Mouse (Mus musculus): ENCODE results near the gene Dnmt3c. TPM values are rescaled to one million over a fixed set of nuclear protein-coding genes. Genes with fewer than 3 reads are reported as not detected.
"Not testable (repeated sequence)": the region's sequence is repeated elsewhere in the genome, so short reads cannot be mapped to it uniquely, and the experiment has no call there.

Dnmt3c gene
- polyA plus RNA-seq, 1 experiment from 2014 or later, result not detected

DNA sequence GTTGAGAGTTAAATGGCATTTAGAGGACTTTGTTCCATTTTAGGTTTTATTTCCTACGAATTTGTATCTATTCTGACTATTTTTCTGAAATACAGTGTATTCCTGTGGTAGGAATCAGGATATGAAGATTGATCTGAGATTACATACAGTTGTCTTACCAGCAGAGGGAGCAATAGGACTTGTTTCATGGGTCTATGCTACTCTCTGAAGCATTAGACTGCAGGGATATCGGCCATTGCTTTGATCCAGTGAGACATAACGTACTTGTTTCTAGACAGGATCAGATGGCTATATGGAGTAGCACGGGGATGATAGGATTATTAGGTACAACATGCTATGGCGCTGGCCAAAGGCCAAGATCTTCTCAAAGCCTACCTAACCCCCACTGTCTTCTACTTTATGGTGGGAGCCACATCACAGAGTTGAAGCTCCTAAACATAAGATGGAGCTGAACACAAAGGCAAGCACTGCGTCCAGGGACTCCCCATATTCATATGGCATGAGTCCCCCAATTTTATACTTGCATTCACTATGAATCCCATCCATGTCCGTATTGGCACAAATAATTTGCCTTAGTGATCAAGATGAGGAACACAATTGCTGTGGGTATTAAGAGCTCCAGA, 27.6 kb upstream of the Dnmt3c start:
- H3K4me2 ChIP-seq (ENCODE audit: low read depth, low read length), result no peak overlapping the region
- no peaks in the 10 kb centered on the region for H3K36me3 ChIP-seq (ENCODE audit: control insufficient read depth, insufficient read depth, low read length)
- H3K27me3 ChIP-seq (replicated peaks; ENCODE audit: control insufficient read depth, insufficient read depth, low read length), result no peaks in the 10 kb centered on the region
- H3K4me1 ChIP-seq (ENCODE audit: control insufficient read depth, insufficient read depth, low read length), result no peaks in the 10 kb centered on the region
- DNase-seq (ENCODE audit: low spot score) (peak; percentile 86), ATAC-seq (ENCODE audit: low read depth) (peak; percentile 65)
- no peak overlapping the region for H3K27ac ChIP-seq (replicated peaks; ENCODE audit: low read depth, low read length)
- no peaks in the 10 kb centered on the region for H3K9me3 ChIP-seq (ENCODE audit: control insufficient read depth, low read length)
- 67% methylated on average over 7 of the region's 7 CpGs for WGBS
- H3K9ac ChIP-seq (ENCODE audit: low read depth, low read length), result no peak overlapping the region
- no peak overlapping the region for H3K4me3 ChIP-seq (ENCODE audit: low read depth, low read length)

DNA sequence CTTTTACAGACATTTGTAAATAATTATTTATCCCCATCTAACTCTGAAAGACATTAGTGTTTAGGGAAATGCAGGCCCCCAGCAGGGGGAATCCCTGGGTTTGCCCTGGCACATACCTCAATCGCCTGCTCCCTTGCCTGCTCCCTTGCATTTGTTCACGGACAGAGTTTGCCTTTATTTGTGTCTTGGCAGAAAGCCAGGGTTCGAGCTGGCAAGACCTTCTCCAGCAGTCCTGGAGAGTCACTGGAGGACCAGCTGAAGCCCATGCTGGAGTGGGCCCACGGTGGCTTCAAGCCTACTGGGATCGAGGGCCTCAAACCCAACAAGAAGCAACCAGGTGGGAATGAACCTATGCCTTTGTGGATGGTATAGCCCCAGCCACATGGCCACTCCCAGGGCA, 26.3 kb upstream of the Dnmt3c start:
- peak; percentile 22 for DNase-seq (ENCODE audit: low spot score)
- WGBS, result 63% methylated on average over 5 of the region's 5 CpGs
- H3K9ac ChIP-seq (ENCODE audit: low read depth, low read length), result no peak overlapping the region

DNA sequence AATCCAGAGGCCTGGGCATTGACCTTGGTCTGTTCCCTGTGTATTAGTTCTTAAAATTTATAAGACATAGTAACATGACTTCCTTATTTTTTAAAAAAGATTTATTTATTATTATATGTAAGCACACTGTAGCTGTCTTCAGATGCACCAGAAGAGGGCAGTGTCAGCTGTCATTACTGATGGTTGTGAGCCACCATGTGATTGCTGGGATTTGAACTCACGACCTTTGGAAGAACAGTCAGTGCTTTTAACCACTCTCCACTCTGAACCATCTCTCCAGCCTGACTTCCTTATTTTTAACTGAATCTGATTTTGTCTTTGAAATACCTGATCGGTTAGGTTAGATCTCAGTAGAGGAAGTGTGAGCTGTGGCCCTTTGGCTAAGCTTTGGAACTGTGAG, 23.8 kb upstream of the Dnmt3c start:
- no peak overlapping the region for H3K4me3 ChIP-seq (ENCODE audit: low read depth, low read length)
- WGBS, result 86% methylated on average over 2 of the region's 2 CpGs
- no peaks in the 10 kb centered on the region for H3K9me3 ChIP-seq (ENCODE audit: control insufficient read depth, low read length)
- no peaks in the 10 kb centered on the region for H3K27me3 ChIP-seq (replicated peaks; ENCODE audit: control insufficient read depth, insufficient read depth, low read length)
- H3K36me3 ChIP-seq (ENCODE audit: control insufficient read depth, insufficient read depth, low read length), result peaks cover 3% of the 10 kb centered on the region; the same call in 1 of the 2 replicates
- H3K27ac ChIP-seq (replicated peaks; ENCODE audit: low read depth, low read length), result no peak overlapping the region
- ATAC-seq (ENCODE audit: low read depth), result no peak
- no peak for DNase-seq (ENCODE audit: low spot score)
- H3K4me1 ChIP-seq (ENCODE audit: control insufficient read depth, insufficient read depth, low read length), result no peaks in the 10 kb centered on the region
- H3K4me2 ChIP-seq (ENCODE audit: low read depth, low read length), result no peak overlapping the region
- H3K9ac ChIP-seq (ENCODE audit: low read depth, low read length), result no peak overlapping the region

More for the DNA sequence above, 26.3 kb upstream of the Dnmt3c start:
- Histone ChIP-seq H3K4me3 (ENCODE audit: low read depth, low read length) (no peak overlapping the region), H3K4me1 (ENCODE audit: control insufficient read depth, insufficient read depth, low read length) (no peaks in the 10 kb centered on the region), H3K27me3 (replicated peaks; ENCODE audit: control insufficient read depth, insufficient read depth, low read length) (no peaks in the 10 kb centered on the region), H3K27ac (replicated peaks; ENCODE audit: low read depth, low read length) (no peak overlapping the region), H3K4me2 (ENCODE audit: low read depth, low read length) (no peak overlapping the region), H3K9me3 (ENCODE audit: control insufficient read depth, low read length) (no peaks in the 10 kb centered on the region), H3K36me3 (ENCODE audit: control insufficient read depth, insufficient read depth, low read length) (no peaks in the 10 kb centered on the region)
- ATAC-seq (ENCODE audit: low read depth), result no peak

DNA sequence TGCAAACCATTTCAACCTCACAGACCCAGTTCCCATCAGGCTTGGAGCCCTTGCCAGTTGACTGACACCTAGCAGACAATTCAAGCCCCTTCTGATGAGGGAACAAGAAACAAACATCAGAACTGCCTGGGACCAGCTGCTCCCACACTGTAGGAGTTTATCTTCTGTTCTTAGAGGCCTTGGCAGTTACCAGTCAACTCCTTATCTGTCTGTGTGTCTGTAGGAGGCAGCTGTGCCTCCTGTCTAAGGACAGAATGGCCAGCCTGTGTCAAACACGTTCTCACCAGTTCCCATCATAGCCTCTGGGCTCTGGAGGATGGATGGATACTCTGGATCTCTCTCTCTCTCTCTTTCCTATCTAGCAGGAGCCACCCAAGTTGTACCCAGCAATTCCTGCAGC, 21.1 kb upstream of the Dnmt3c start:
- not testable (repeated sequence) for H3K4me1 ChIP-seq (ENCODE audit: control insufficient read depth, insufficient read depth, low read length); H3K27me3 ChIP-seq (replicated peaks; ENCODE audit: control insufficient read depth, insufficient read depth, low read length); H3K27ac ChIP-seq (replicated peaks; ENCODE audit: low read depth, low read length); H3K9me3 ChIP-seq (ENCODE audit: control insufficient read depth, low read length); H3K4me2 ChIP-seq (ENCODE audit: low read depth, low read length); H3K9ac ChIP-seq (ENCODE audit: low read depth, low read length); H3K4me3 ChIP-seq (ENCODE audit: low read depth, low read length); H3K36me3 ChIP-seq (ENCODE audit: control insufficient read depth, insufficient read depth, low read length); DNase-seq (ENCODE audit: low spot score); ATAC-seq (ENCODE audit: low read depth)
- WGBS, result 62% methylated on average over 1 of the region's 1 CpGs

DNA sequence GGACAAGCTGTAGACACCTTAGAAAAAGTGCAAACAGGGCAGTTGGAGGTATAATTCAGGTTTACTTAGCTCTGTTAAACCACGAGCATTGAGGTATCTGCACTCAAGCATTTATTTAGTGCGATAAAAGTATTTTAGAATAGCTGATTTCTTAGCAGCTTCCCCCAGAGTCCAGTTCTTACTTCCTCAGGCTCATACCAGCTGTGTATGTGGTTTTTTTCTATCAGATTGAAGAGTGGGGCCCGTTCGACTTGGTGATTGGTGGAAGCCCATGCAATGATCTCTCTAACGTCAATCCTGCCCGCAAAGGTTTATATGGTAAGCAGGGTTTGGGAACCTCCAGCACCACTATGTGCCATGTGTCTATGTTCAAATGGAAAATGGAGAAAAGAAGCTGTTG, 19.5 kb upstream of the Dnmt3c start:
- no peak for DNase-seq (ENCODE audit: low spot score)
- H3K36me3 ChIP-seq (ENCODE audit: control insufficient read depth, insufficient read depth, low read length), result peaks cover 8% of the 10 kb centered on the region
- H3K27me3 ChIP-seq (replicated peaks; ENCODE audit: control insufficient read depth, insufficient read depth, low read length), result no peaks in the 10 kb centered on the region
- no peaks in the 10 kb centered on the region for H3K9me3 ChIP-seq (ENCODE audit: control insufficient read depth, low read length)
- no peak overlapping the region for H3K4me3 ChIP-seq (ENCODE audit: low read depth, low read length)
- H3K4me2 ChIP-seq (ENCODE audit: low read depth, low read length), result no peak overlapping the region
- 92% methylated on average over 6 of the region's 6 CpGs for WGBS
- no peak for ATAC-seq (ENCODE audit: low read depth)
- H3K4me1 ChIP-seq (ENCODE audit: control insufficient read depth, insufficient read depth, low read length), result no peaks in the 10 kb centered on the region
- no peak overlapping the region for H3K27ac ChIP-seq (replicated peaks; ENCODE audit: low read depth, low read length)
- no peak overlapping the region for H3K9ac ChIP-seq (ENCODE audit: low read depth, low read length)

DNA sequence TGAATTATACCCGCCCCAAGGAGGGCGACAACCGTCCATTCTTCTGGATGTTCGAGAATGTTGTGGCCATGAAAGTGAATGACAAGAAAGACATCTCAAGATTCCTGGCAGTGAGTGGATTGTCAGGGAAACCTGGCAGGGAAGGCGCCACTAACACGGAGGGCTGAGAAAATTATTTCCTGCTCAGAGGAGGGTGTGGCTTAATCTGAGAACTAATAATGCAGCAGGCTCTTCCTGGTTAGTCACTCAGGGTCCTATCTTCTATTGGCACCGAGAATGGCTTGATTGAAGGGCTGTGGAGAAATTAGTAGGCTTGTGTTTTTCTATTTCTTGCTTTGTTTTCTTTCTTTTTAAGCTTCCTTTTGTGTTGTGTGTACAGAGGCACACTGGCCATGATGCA, 18.9 kb upstream of the Dnmt3c start:
- H3K27me3 ChIP-seq (replicated peaks; ENCODE audit: control insufficient read depth, insufficient read depth, low read length), result no peaks in the 10 kb centered on the region
- DNase-seq (ENCODE audit: low spot score) (no peak), ATAC-seq (ENCODE audit: low read depth) (no peak)
- no peak overlapping the region for H3K4me3 ChIP-seq (ENCODE audit: low read depth, low read length)
- H3K4me2 ChIP-seq (ENCODE audit: low read depth, low read length), result no peak overlapping the region
- 86% methylated on average over 7 of the region's 7 CpGs for WGBS
- no peaks in the 10 kb centered on the region for H3K4me1 ChIP-seq (ENCODE audit: control insufficient read depth, insufficient read depth, low read length)
- no peaks in the 10 kb centered on the region for H3K9me3 ChIP-seq (ENCODE audit: control insufficient read depth, low read length)
- peaks cover 10% of the 10 kb centered on the region for H3K36me3 ChIP-seq (ENCODE audit: control insufficient read depth, insufficient read depth, low read length)
- H3K27ac ChIP-seq (replicated peaks; ENCODE audit: low read depth, low read length), result no peak overlapping the region
- H3K9ac ChIP-seq (ENCODE audit: low read depth, low read length), result no peak overlapping the region

DNA sequence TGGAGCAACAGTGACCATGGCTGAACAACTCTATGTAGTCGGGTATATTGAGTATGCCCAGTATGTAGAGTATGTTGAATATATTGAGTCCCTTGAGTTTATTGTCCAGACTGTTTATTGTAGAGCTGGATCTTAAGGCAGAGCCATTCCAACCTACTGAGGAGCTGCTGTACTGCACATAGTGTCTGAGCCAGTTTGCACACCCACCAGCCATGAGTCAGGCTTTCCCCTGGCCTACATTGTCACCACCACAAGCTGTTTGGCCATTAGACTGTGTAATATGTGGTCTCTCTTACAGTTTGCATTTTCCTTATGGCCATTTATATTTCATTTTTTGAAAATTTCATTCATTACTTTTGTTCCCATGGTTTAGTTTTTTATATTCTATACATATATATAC, 16.5 kb upstream of the Dnmt3c start:
- Histone ChIP-seq H3K4me3 (ENCODE audit: low read depth, low read length) (no peak overlapping the region), H3K4me1 (ENCODE audit: control insufficient read depth, insufficient read depth, low read length) (no peaks in the 10 kb centered on the region), H3K9me3 (ENCODE audit: control insufficient read depth, low read length) (no peaks in the 10 kb centered on the region), H3K27ac (replicated peaks; ENCODE audit: low read depth, low read length) (no peak overlapping the region), H3K4me2 (ENCODE audit: low read depth, low read length) (no peak overlapping the region), H3K9ac (ENCODE audit: low read depth, low read length) (no peak overlapping the region), H3K36me3 (ENCODE audit: control insufficient read depth, insufficient read depth, low read length) (peaks cover 11% of the 10 kb centered on the region), H3K27me3 (replicated peaks; ENCODE audit: control insufficient read depth, insufficient read depth, low read length) (no peaks in the 10 kb centered on the region)
- DNase-seq (ENCODE audit: low spot score), result no peak
- 91% methylated on average over 1 of the region's 1 CpGs for WGBS
- no peak for ATAC-seq (ENCODE audit: low read depth)

DNA sequence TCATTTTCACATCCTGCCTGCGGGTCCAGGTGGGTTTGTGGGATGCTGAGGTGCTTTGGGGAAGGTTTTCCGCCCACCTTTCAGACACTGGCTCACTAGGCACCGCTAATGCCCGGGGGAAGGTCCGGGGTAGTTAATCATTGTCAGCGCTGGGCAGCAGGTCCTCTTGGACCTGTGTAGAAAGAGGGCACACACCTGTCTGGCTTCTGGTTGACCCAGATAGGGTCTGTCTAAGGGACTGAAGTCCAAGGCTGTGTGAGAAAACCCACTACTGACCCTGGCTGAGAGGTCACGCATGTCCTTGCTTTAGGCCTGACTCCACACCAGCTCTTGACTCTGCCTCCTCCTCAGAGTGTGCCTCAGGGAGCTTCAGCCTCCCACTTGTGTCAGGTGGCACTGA, 3.0 kb upstream of the Dnmt3c start:
- not testable (repeated sequence) for H3K36me3 ChIP-seq (ENCODE audit: control insufficient read depth, insufficient read depth, low read length); H3K9ac ChIP-seq (ENCODE audit: low read depth, low read length); H3K4me1 ChIP-seq (ENCODE audit: control insufficient read depth, insufficient read depth, low read length); H3K9me3 ChIP-seq (ENCODE audit: control insufficient read depth, low read length); H3K27ac ChIP-seq (replicated peaks; ENCODE audit: low read depth, low read length); H3K27me3 ChIP-seq (replicated peaks; ENCODE audit: control insufficient read depth, insufficient read depth, low read length); H3K4me2 ChIP-seq (ENCODE audit: low read depth, low read length); DNase-seq (ENCODE audit: low spot score); H3K4me3 ChIP-seq (ENCODE audit: low read depth, low read length); ATAC-seq (ENCODE audit: low read depth)
- 76% methylated on average over 5 of the region's 7 CpGs for WGBS

DNA sequence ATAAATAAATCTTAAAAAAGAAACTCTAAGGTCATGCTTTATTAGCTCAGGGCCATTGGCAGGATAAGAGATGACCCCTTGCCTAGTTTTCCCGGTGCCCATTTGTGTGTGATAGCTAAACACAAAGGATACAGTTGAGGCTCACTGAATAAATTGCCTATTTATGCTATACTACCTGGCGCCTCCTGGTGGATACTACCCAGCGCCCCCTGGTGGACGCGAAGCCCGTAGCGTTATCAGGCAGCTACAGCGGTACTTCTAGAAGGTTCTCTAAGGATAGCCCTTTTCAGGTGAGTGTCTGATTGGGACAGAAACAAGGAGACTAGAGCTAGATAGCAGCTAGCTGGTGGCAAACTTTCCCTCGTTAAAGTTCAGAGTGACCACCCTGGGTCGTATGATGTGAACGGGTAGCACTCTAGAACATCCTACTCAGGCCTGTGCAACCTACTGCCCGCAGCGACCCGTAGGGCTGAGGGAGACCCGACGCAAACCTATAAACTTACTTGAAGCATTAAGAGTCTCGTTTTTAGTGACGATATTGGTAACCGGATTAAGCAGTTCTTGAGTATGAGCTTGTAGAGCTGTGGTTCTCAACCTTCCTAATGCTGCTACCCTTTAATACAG, 1.9 kb upstream of the Dnmt3c start:
- WGBS, result 70% methylated on average over 19 of the region's 19 CpGs

More for the DNA sequence above, 1.9 kb upstream of the Dnmt3c start:
- Histone ChIP-seq H3K27ac (replicated peaks; ENCODE audit: low read depth, low read length) (no peak overlapping the region), H3K9me3 (ENCODE audit: control insufficient read depth, low read length) (no peaks in the 10 kb centered on the region), H3K36me3 (ENCODE audit: control insufficient read depth, insufficient read depth, low read length) (no peaks in the 10 kb centered on the region), H3K27me3 (replicated peaks; ENCODE audit: control insufficient read depth, insufficient read depth, low read length) (no peaks in the 10 kb centered on the region), H3K9ac (ENCODE audit: low read depth, low read length) (no peak overlapping the region), H3K4me2 (ENCODE audit: low read depth, low read length) (no peak overlapping the region), H3K4me3 (ENCODE audit: low read depth, low read length) (no peak overlapping the region), H3K4me1 (ENCODE audit: control insufficient read depth, insufficient read depth, low read length) (no peaks in the 10 kb centered on the region)
- ATAC-seq (ENCODE audit: low read depth), result no peak
- peak; percentile 13 for DNase-seq (ENCODE audit: low spot score)

Data from embryonic facial prominence, embryonic 14.5 days (tissue).